ENCODE assay signal across 8 mouse cellular contexts in genomic region chr3:68870568-68870950, GRCm38 (mm10). TPM values are rescaled to one million over a fixed set of nuclear protein-coding genes. Genes with fewer than 3 reads are reported as not detected.
DNase-seq lines count a peak whose midpoint lies in the region; ATAC-seq and TF ChIP-seq lines count a peak whose summit lies in the region.

No protein-coding gene starts in this region.

- H3K4me3 ChIP-seq in kidney, embryonic 14.5 days (ENCODE audit: low read length) = peak overlapping the region; percentile 65
- peak overlapping the region; percentile 64 for H3K4me3 ChIP-seq in embryonic facial prominence, embryonic 11.5 days (ENCODE audit: low read depth, low read length)
- peak overlapping the region in 1 of 2 experiments; percentile 40; a peak in 2 of 4 replicates for H3K4me3 ChIP-seq in liver, embryonic 14.5 days (ENCODE audit: insufficient read depth in 1 of 2, low read depth in 2 of 2, low read length in 2 of 2)

- peak overlapping the region; percentile 100 for H3K4me2 ChIP-seq in kidney, embryonic 14.5 days (replicated peaks; ENCODE audit: low read depth, low read length)
- peak overlapping the region; percentile 99 for H3K4me2 ChIP-seq in embryonic facial prominence, embryonic 11.5 days (ENCODE audit: low read depth, low read length)
- peak overlapping the region; percentile 66 for H3K4me2 ChIP-seq in liver, embryonic 14.5 days (ENCODE audit: low read depth)

- no peak for TF ChIP-seq CTCF in liver, embryonic 14.5 days (IDR thresholded peaks at IDR 0.05; ENCODE audit: low read depth)

- no peaks in the 10 kb centered on the region for H3K36me3 ChIP-seq in kidney, embryonic 14.5 days (ENCODE audit: control insufficient read depth, insufficient read depth, low read length)
- no peaks in the 10 kb centered on the region for H3K36me3 ChIP-seq in embryonic facial prominence, embryonic 11.5 days (replicated peaks; ENCODE audit: control insufficient read depth, insufficient read depth, low read depth, low read length)
- no peaks in the 10 kb centered on the region for H3K36me3 ChIP-seq in liver, embryonic 14.5 days (replicated peaks; ENCODE audit: control insufficient read depth, insufficient read depth, low read depth)

- no peak for TF ChIP-seq EP300 in liver, embryonic 14.5 days (IDR thresholded peaks at IDR 0.05; ENCODE audit: low read depth)

- WGBS in kidney, embryonic 14.5 days = 2% methylated on average over 15 of the region's 15 CpGs
- 1% methylated on average over 15 of the region's 15 CpGs for WGBS in embryonic facial prominence, embryonic 11.5 days
- 8% methylated on average over 15 of the region's 15 CpGs for WGBS in liver, embryonic 14.5 days (ENCODE audit: insufficient replicate concordance)

- peaks cover 7% of the 10 kb centered on the region; the same call in 1 of the 2 replicates for H3K4me1 ChIP-seq in kidney, embryonic 14.5 days (ENCODE audit: control insufficient read depth, insufficient read depth, low read length)
- peaks cover 5% of the 10 kb centered on the region; the same call in 1 of the 2 replicates for H3K4me1 ChIP-seq in embryonic facial prominence, embryonic 11.5 days (ENCODE audit: control insufficient read depth, insufficient read depth, low read length)
- no peaks in the 10 kb centered on the region for H3K4me1 ChIP-seq in liver, embryonic 14.5 days (replicated peaks; ENCODE audit: control insufficient read depth in 2 of 2, insufficient read depth in 2 of 2, low read length in 1 of 2)

- peaks cover 14% of the 10 kb centered on the region for H3K27me3 ChIP-seq in kidney, embryonic 14.5 days (ENCODE audit: control insufficient read depth, insufficient read depth, low read length)
- peaks cover 11% of the 10 kb centered on the region for H3K27me3 ChIP-seq in embryonic facial prominence, embryonic 11.5 days (ENCODE audit: control insufficient read depth, insufficient read depth, low read length)
- peaks cover 30% of the 10 kb centered on the region for H3K27me3 ChIP-seq in liver, embryonic 14.5 days (ENCODE audit: control insufficient read depth, insufficient read depth, low read length)

- H3K27ac ChIP-seq in kidney, embryonic 14.5 days (ENCODE audit: low read depth, low read length) = no peak overlapping the region
- H3K27ac ChIP-seq in embryonic facial prominence, embryonic 11.5 days (replicated peaks; ENCODE audit: low read depth, low read length) = no peak overlapping the region
- H3K27ac ChIP-seq in liver, embryonic 14.5 days = no peak overlapping the region

- no peak for DNase-seq in kidney, postnatal 25 days
- DNase-seq in embryonic facial prominence, embryonic 11.5 days (ENCODE audit: low spot score) = no peak
- peak; percentile 8 for DNase-seq in heart, postnatal 4 days
- no peak for DNase-seq in liver, embryonic 14.5 days (ENCODE audit: low read depth in 3 of 3, low spot score in 3 of 3)
- no peak for DNase-seq in adrenal gland, adult 18-20 months (ENCODE audit: low spot score in 2 of 2)
- no peak for DNase-seq in cerebellum, adult 11-12 months
- DNase-seq in frontal cortex, postnatal 10 days (ENCODE audit: low spot score in 2 of 2) = no peak

- peak; percentile 28; the same call in 1 of the 2 replicates for ATAC-seq in kidney, embryonic 14.5 days (ENCODE audit: low FRiP score, low TSS enrichment)
- no peak; the same call in 1 of the 2 replicates for ATAC-seq in embryonic facial prominence, embryonic 11.5 days (replicated peaks; ENCODE audit: insufficient number of reproducible peaks, low FRiP score, low TSS enrichment, low read depth)
- no peak for ATAC-seq in liver, embryonic 14.5 days (ENCODE audit: insufficient read depth)

- H3K9ac ChIP-seq in kidney, embryonic 14.5 days (ENCODE audit: low read depth, low read length) = peak overlapping the region; percentile 67; the same call in 1 of the 2 replicates
- H3K9ac ChIP-seq in embryonic facial prominence, embryonic 11.5 days (replicated peaks; ENCODE audit: low read length) = peak overlapping the region; percentile 61; the same call in 1 of the 2 replicates
- no peak overlapping the region for H3K9ac ChIP-seq in liver, embryonic 14.5 days (replicated peaks)

- H3K9me3 ChIP-seq in kidney, embryonic 14.5 days (ENCODE audit: control insufficient read depth, low read length) = no peaks in the 10 kb centered on the region
- H3K9me3 ChIP-seq in embryonic facial prominence, embryonic 11.5 days (replicated peaks; ENCODE audit: control insufficient read depth, low read length) = no peaks in the 10 kb centered on the region
- no peaks in the 10 kb centered on the region for H3K9me3 ChIP-seq in liver, embryonic 14.5 days (ENCODE audit: control insufficient read depth, low read length)

RNA-seq across cellular contexts. Expression of gene 1110032F04Rik, which starts 1.2 kb away (rescaled TPM):
- polyA plus RNA-seq in kidney, embryonic 14.5 days (2014; fragmentation: Nextera tagmentation; extraction: Ambion mirVana) = 5.1 and 7.0 TPM in 2 replicates
- 1.4 and 1.5 TPM in 2 replicates for polyA plus RNA-seq in embryonic facial prominence, embryonic 11.5 days (2014; fragmentation: Nextera tagmentation; extraction: Ambion mirVana)
- 1 to 10 TPM; 4.2 to 4.4 TPM for total RNA-seq in heart, postnatal 4 days (2021)
- polyA plus RNA-seq in liver, embryonic 14.5 days (2012; rRNA removed) = 0.68 and 0.69 TPM in 2 replicates
- polyA plus RNA-seq in liver, embryonic 14.5 days (2014; fragmentation: Nextera tagmentation; extraction: Ambion mirVana) = 0.57 and 0.76 TPM in 2 replicates
- total RNA-seq in adrenal gland, adult 18-20 months (2021) = not detected
